Mouse (Mus musculus) intestine, postnatal 0 days (tissue): ENCODE data around the gene Ezh2. TPM values are rescaled to one million over a fixed set of nuclear protein-coding genes. Genes with fewer than 3 reads are reported as not detected.
"Not testable (repeated sequence)": the region's sequence is repeated elsewhere in the genome, so short reads cannot be mapped to it uniquely, and the experiment has no call there.

Experiments
- ATAC-seq: fragments of 200-750 bp; cut with Nextera tagmentation; 2 replicates; pipeline ENCODE4 v1.8.0; 2017; ENCODE audit warnings: mild to moderate bottlenecking, moderate TSS enrichment, moderate library complexity
- H3K27ac ChIP-seq: fragments of 300-500 bp; sonication (generic); 2 replicates; pipeline ENCODE4 v1.5.1; 2014; ENCODE audit warnings: mild to moderate bottlenecking, low read depth, low read length, moderate library complexity
- H3K27me3 ChIP-seq: fragments of 300-500 bp; sonication (generic); replicated peaks from 2 replicates; pipeline ENCODE4 v1.6.1; 2014; ENCODE audit warnings: low read length, mixed read lengths; ENCODE audit not compliant: control insufficient read depth, insufficient read depth
- H3K36me3 ChIP-seq: fragments of 300-500 bp; sonication (generic); 2 replicates; pipeline ENCODE4 v1.6.1; 2014; ENCODE audit warnings: mild to moderate bottlenecking, moderate library complexity; ENCODE audit not compliant: control insufficient read depth, insufficient read depth
- H3K4me1 ChIP-seq: fragments of 300-500 bp; sonication (generic); replicated peaks from 2 replicates; pipeline ENCODE4 v1.6.1; 2014; ENCODE audit warnings: antibody characterized with exemption, low read length, mixed read lengths; ENCODE audit not compliant: control insufficient read depth, insufficient read depth
- H3K4me2 ChIP-seq: fragments of 300-500 bp; sonication (generic); replicated peaks from 2 replicates; pipeline ENCODE4 v1.6.1; 2014; ENCODE audit warnings: low read depth, mild to moderate bottlenecking, moderate library complexity
- H3K4me3 ChIP-seq: fragments of 300-500 bp; sonication (generic); 2 replicates; pipeline ENCODE4 v1.5.1; 2014; ENCODE audit warnings: low read depth, low read length
- H3K9ac ChIP-seq: fragments of 300-500 bp; sonication (generic); 2 replicates; pipeline ENCODE4 v1.6.1; 2014; ENCODE audit warnings: mild to moderate bottlenecking, low read depth, low read length
- H3K9me3 ChIP-seq: fragments of 300-500 bp; sonication (generic); 2 replicates; pipeline ENCODE4 v1.6.1; 2016; ENCODE audit warnings: mixed run types; ENCODE audit not compliant: control insufficient read depth
- CTCF ChIP-seq: sonication (generic); IDR thresholded peaks from 2 replicates; pipeline ENCODE4 v1.5.1; 2016; ENCODE audit warnings: low read depth, mild to moderate bottlenecking, control low read depth, antibody characterized with exemption, moderate library complexity
- WGBS: fragments of 180-500 bp; shearing (Covaris S2); extraction: QIAGEN DNeasy Blood & Tissue Kit; methylation state at CpG from one replicate; pipeline ENCODE4 v1.1.7; 2014; 5-methylcytosine and 5-hydroxymethylcytosine counted together
- polyA plus RNA-seq: library from polyadenylated mRNA; unstranded; fragments of >200 nt; fragmentation: Nextera tagmentation; extraction: Ambion mirVana; gene quantifications from 2 replicates; pipeline ENCODE4 v1.2.1, GENCODE M21; 2015

The Ezh2 gene
- polyA plus RNA-seq, 1 experiment from 2014 or later: 38.7 TPM

GRCm38 (mm10) chr6:47627978-47628377, 32.8 kb upstream of the Ezh2 start:
- Histone ChIP-seq H3K4me3 (no peak overlapping the region), H3K4me1 (no peaks in the 10 kb centered on the region), H3K9ac (no peak overlapping the region), H3K9me3 (no peaks in the 10 kb centered on the region), H3K4me2 (no peak overlapping the region), H3K27me3 (no peaks in the 10 kb centered on the region), H3K27ac (no peak overlapping the region), H3K36me3 (no peaks in the 10 kb centered on the region)
- WGBS: 27% methylated on average over 3 of the region's 3 CpGs
- no peak for ATAC-seq
- no peak for TF ChIP-seq CTCF

- not testable (repeated sequence) for H3K4me2 ChIP-seq, H3K9ac ChIP-seq, H3K9me3 ChIP-seq, ATAC-seq, H3K27ac ChIP-seq, H3K36me3 ChIP-seq, H3K4me1 ChIP-seq, H3K4me3 ChIP-seq, H3K27me3 ChIP-seq
- WGBS: 89% methylated on average over 3 of the region's 3 CpGs
Observed at GRCm38 (mm10) chr6:47626976-47627375, 31.8 kb upstream of the Ezh2 start.

GRCm38 (mm10) chr6:47621039-47621438, 25.9 kb upstream of the Ezh2 start:
- WGBS: 73% methylated on average over 2 of the region's 2 CpGs
- H3K27ac ChIP-seq: no peak overlapping the region
- no peaks in the 10 kb centered on the region for H3K9me3 ChIP-seq
- ATAC-seq: no peak
- no peak overlapping the region for H3K9ac ChIP-seq
- H3K27me3 ChIP-seq: no peaks in the 10 kb centered on the region
- TF ChIP-seq CTCF: no peak
- no peak overlapping the region for H3K4me3 ChIP-seq
- H3K36me3 ChIP-seq: no peaks in the 10 kb centered on the region
- H3K4me1 ChIP-seq: no peaks in the 10 kb centered on the region
- H3K4me2 ChIP-seq: no peak overlapping the region

- not testable (repeated sequence) for ATAC-seq, H3K27ac ChIP-seq, H3K27me3 ChIP-seq, H3K9me3 ChIP-seq, H3K4me1 ChIP-seq, H3K4me2 ChIP-seq, H3K9ac ChIP-seq, H3K4me3 ChIP-seq, H3K36me3 ChIP-seq
- WGBS: 64% methylated on average over 5 of the region's 5 CpGs
Observed at GRCm38 (mm10) chr6:47608306-47608705, 13.2 kb upstream of the Ezh2 start.

- no peaks in the 10 kb centered on the region for H3K36me3 ChIP-seq
- H3K27ac ChIP-seq: no peak overlapping the region
- no peak overlapping the region for H3K9ac ChIP-seq
- H3K4me2 ChIP-seq: no peak overlapping the region
- no peak for TF ChIP-seq CTCF
- no peaks in the 10 kb centered on the region for H3K9me3 ChIP-seq
- no peaks in the 10 kb centered on the region for H3K27me3 ChIP-seq
- ATAC-seq: no peak
- WGBS: 88% methylated on average over 1 of the region's 1 CpGs
- H3K4me3 ChIP-seq: no peak overlapping the region
- H3K4me1 ChIP-seq: no peaks in the 10 kb centered on the region
Observed at GRCm38 (mm10) chr6:47601931-47602330, 6.8 kb upstream of the Ezh2 start.

- no peaks in the 10 kb centered on the region for H3K27me3 ChIP-seq
- TF ChIP-seq CTCF: no peak
- peak overlapping the region; percentile 81 for H3K4me3 ChIP-seq
- WGBS: 1% methylated on average over 6 of the region's 6 CpGs
- H3K4me1 ChIP-seq: no peaks in the 10 kb centered on the region; the same call in 1 of the 2 replicates
- ATAC-seq: no peak
- H3K27ac ChIP-seq: peak overlapping the region; percentile 99
- H3K9ac ChIP-seq: peak overlapping the region; percentile 98
- no peaks in the 10 kb centered on the region for H3K9me3 ChIP-seq
- no peaks in the 10 kb centered on the region for H3K36me3 ChIP-seq
- peak overlapping the region; percentile 78 for H3K4me2 ChIP-seq
Observed at GRCm38 (mm10) chr6:47595696-47596095, 555 bp upstream of the Ezh2 start.
